Mouse (Mus musculus): ENCODE results near the gene Gm36210.

DNA sequence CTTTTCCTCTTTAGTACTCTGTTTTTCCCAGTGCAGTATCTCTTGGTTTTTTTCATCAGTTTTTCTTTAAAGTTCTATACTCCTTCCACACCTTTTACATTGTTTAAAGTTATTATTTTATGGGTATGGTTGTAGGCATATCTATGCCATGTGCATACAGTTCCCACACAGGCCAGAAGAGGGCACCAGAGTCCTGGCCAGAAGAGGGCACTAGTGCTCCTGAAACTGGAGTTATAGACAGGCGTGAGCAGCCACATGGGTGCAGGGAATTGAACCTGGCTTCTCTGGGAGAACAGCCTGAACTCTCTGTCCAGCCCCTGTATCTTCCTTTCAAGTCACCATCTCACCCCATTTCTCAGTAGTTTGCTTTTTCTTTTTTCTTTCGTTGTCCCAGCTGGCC is 32.1 kb upstream of the Gm36210 start:
- TF ChIP-seq CTCF (IDR thresholded peaks at IDR 0.05; ENCODE audit: borderline replicate concordance, insufficient read depth, low read length) (peak; percentile 82), POLR2A (IDR thresholded peaks at IDR 0.05; ENCODE audit: low read depth, low read length) (no peak)

All from embryonic fibroblast, embryonic 13.5 days (primary cell).